Mouse (Mus musculus) MEL (cell line): ENCODE data around the gene Bricd5.

Experiments used
- ELF1 ChIP-seq: IDR thresholded peaks from 2 replicates; pipeline ENCODE4 v1.6.1; 2014; ENCODE audit warnings: low read depth, mild to moderate bottlenecking, inconsistent platforms, low read length, improper control_type of control experiment, moderate library complexity
- HCFC1 ChIP-seq: IDR thresholded peaks from 2 replicates; pipeline ENCODE4 v1.6.1; 2012; ENCODE audit warnings: low read depth, mild to moderate bottlenecking, inconsistent platforms, low read length, improper control_type of control experiment, moderate library complexity
- USF1 ChIP-seq: IDR thresholded peaks from 2 replicates; pipeline ENCODE4 v1.6.1; 2014; ENCODE audit warnings: low read depth, mild to moderate bottlenecking, inconsistent platforms, low read length, improper control_type of control experiment, moderate library complexity

- TF ChIP-seq HCFC1 (no peak), ELF1 (no peak), USF1 (no peak)
These were observed 1.9 kb downstream of the Bricd5 start for GRCm38 (mm10) chr17:24475586-24475985.
